ENCODE assay signal across 8 mouse cellular contexts in genomic region chr2:167569934-167570651, GRCm38 (mm10). TPM values are rescaled to one million over a fixed set of nuclear protein-coding genes. Genes with fewer than 3 reads are reported as not detected.
DNase-seq lines count a peak whose midpoint lies in the region; ATAC-seq and TF ChIP-seq lines count a peak whose summit lies in the region.

No protein-coding gene starts in this region.

- H3K4me1 ChIP-seq in spleen, adult 2 months (ENCODE audit: control insufficient read depth, insufficient read depth, insufficient read length), result peaks cover 4% of the 10 kb centered on the region
- H3K4me1 ChIP-seq in brown adipose tissue, adult 24 weeks (ENCODE audit: control insufficient read depth, insufficient read depth, insufficient read length, low read length), result peaks cover 23% of the 10 kb centered on the region
- H3K4me1 ChIP-seq in neural tube, embryonic 15.5 days, result peaks cover 12% of the 10 kb centered on the region
- 0 out of 2 replicates have a peak, but pooled peaks cover 3% of the 10 kb centered on the region for H3K4me1 ChIP-seq in midbrain, embryonic 14.5 days (ENCODE audit: control insufficient read depth, insufficient read depth, low read length)

- no peak for TF ChIP-seq POLR2A in spleen, adult 2 months (IDR thresholded peaks at IDR 0.05; ENCODE audit: low read depth, low read length)

- H3K4me2 ChIP-seq in neural tube, embryonic 15.5 days, result no peak overlapping the region
- H3K4me2 ChIP-seq in midbrain, embryonic 14.5 days (ENCODE audit: low read length), result no peak overlapping the region

- no peaks in the 10 kb centered on the region for H3K36me3 ChIP-seq in spleen, adult 2 months (ENCODE audit: control insufficient read depth, insufficient read depth, low read length)
- no peaks in the 10 kb centered on the region for H3K36me3 ChIP-seq in neural tube, embryonic 15.5 days
- no peaks in the 10 kb centered on the region for H3K36me3 ChIP-seq in midbrain, embryonic 14.5 days (ENCODE audit: control insufficient read depth, insufficient read depth, low read length)

- H3K9ac ChIP-seq in neural tube, embryonic 15.5 days (replicated peaks), result no peak overlapping the region
- no peak overlapping the region for H3K9ac ChIP-seq in midbrain, embryonic 14.5 days (replicated peaks; ENCODE audit: low read length)

- H3K27me3 ChIP-seq in spleen, adult 2 months (ENCODE audit: control insufficient read depth, insufficient read depth, low read length), result no peaks in the 10 kb centered on the region
- H3K27me3 ChIP-seq in neural tube, embryonic 15.5 days (replicated peaks), result no peaks in the 10 kb centered on the region
- H3K27me3 ChIP-seq in midbrain, embryonic 14.5 days (ENCODE audit: control insufficient read depth, insufficient read depth, low read length), result no peaks in the 10 kb centered on the region

- WGBS in spleen, adult 2 months, result 74% methylated on average over 13 of the region's 13 CpGs
- WGBS in neural tube, embryonic 15.5 days, result 62% methylated on average over 13 of the region's 13 CpGs
- WGBS in midbrain, embryonic 14.5 days, result 74% methylated on average over 13 of the region's 13 CpGs

- ATAC-seq in neural tube, embryonic 15.5 days (ENCODE audit: low FRiP score), result no peak
- no peak for ATAC-seq in midbrain, embryonic 14.5 days (ENCODE audit: low FRiP score, low TSS enrichment)

- no peak overlapping the region for H3K4me3 ChIP-seq in spleen, adult 2 months (ENCODE audit: extremely low read depth, insufficient read depth, insufficient read length)
- H3K4me3 ChIP-seq in brown adipose tissue, adult 24 weeks (ENCODE audit: insufficient read depth, low read depth, low read length), result no peak overlapping the region
- no peak overlapping the region for H3K4me3 ChIP-seq in neural tube, embryonic 15.5 days (replicated peaks)
- H3K4me3 ChIP-seq in midbrain, embryonic 14.5 days (replicated peaks; ENCODE audit: low read depth, low read length), result no peak overlapping the region

- no peak for TF ChIP-seq CTCF in spleen, adult 2 months (IDR thresholded peaks at IDR 0.05; ENCODE audit: extremely low read depth, insufficient read depth, insufficient read length, insufficient replicate concordance)

- H3K27ac ChIP-seq in spleen, adult 2 months (ENCODE audit: insufficient read depth, low read length), result peak overlapping the region; percentile 52
- peak overlapping the region; percentile 54 for H3K27ac ChIP-seq in brown adipose tissue, adult 24 weeks (replicated peaks; ENCODE audit: low read depth, low read length)
- 0 out of 2 replicates have a peak overlapping the region, but pooled peaks have one; percentile 39 for H3K27ac ChIP-seq in neural tube, embryonic 15.5 days (replicated peaks)
- H3K27ac ChIP-seq in midbrain, embryonic 14.5 days (replicated peaks; ENCODE audit: low read depth, low read length), result no peak overlapping the region

- no peaks in the 10 kb centered on the region for H3K9me3 ChIP-seq in neural tube, embryonic 15.5 days (replicated peaks)
- H3K9me3 ChIP-seq in midbrain, embryonic 14.5 days (ENCODE audit: control insufficient read depth, low read length), result no peaks in the 10 kb centered on the region

- DNase-seq in spleen, adult 2 months (ENCODE audit: low read depth in 1 of 2, low spot score in 2 of 2), result no peak
- DNase-seq in spleen, postnatal 14 days (ENCODE audit: low spot score in 2 of 2), result no peak
- peak; percentile 88 to 91 for DNase-seq in heart, adult 9 months (ENCODE audit: low spot score in 2 of 2)
- peak; percentile 70 for DNase-seq in kidney, postnatal 10 days
- no peak for DNase-seq in cerebellum, adult 11-12 months
- no peak for DNase-seq in midbrain, embryonic 14.5 days

RNA-seq across cellular contexts. Expression of gene Snai1, which starts 32.1 kb away (rescaled TPM):
- polyA plus RNA-seq in spleen, adult 2 months (2012; rRNA removed), result 21.0 and 28.1 TPM in 2 replicates
- 1.6 TPM in 1 of 2 replicates, not detected in the other for polyA plus RNA-seq in brown adipose tissue, adult 24 weeks (2012; ENCODE audit: insufficient read depth, insufficient read length, missing spikeins)
- polyA plus RNA-seq in neural tube, embryonic 15.5 days (2015; fragmentation: Nextera tagmentation; extraction: Ambion mirVana), result 6.3 and 8.6 TPM in 2 replicates
- polyA plus RNA-seq in midbrain, embryonic 14.5 days (2014; fragmentation: Nextera tagmentation; extraction: Ambion mirVana), result 0.53 and 4.4 TPM in 2 replicates

Comparison
In these comparisons a context has a peak if more than half of its experiments do, and no peak if none do; other contexts are left out.
1. DNase-seq: peak in heart, adult 9 months (2 of 2) and kidney, postnatal 10 days (single experiment); none in spleen, adult 2 months (0 of 2), spleen, postnatal 14 days (0 of 2), cerebellum, adult 11-12 months (single experiment) and midbrain, embryonic 14.5 days (single experiment).